Mouse (Mus musculus) neural tube, embryonic 12.5 days (tissue): Measurements from ENCODE around the gene Cgnl1. TPM values are rescaled to one million over a fixed set of nuclear protein-coding genes. Genes with fewer than 3 reads are reported as not detected.

Experiments used
- ATAC-seq: fragments of 200-750 bp; cut with Nextera tagmentation; 2 replicates; pipeline ENCODE4 v1.8.0; 2017; ENCODE audit warnings: low read depth, mild to moderate bottlenecking, moderate TSS enrichment, moderate library complexity; ENCODE audit not compliant: low FRiP score
- H3K27ac ChIP-seq: fragments of 300-500 bp; sonication (generic); 2 replicates; pipeline ENCODE4 v1.5.1; 2016
- H3K27me3 ChIP-seq: fragments of 300-500 bp; sonication (generic); replicated peaks from 2 replicates; pipeline ENCODE4 v1.6.1; 2016; ENCODE audit warnings: mild to moderate bottlenecking
- H3K36me3 ChIP-seq: fragments of 300-500 bp; sonication (generic); 2 replicates; pipeline ENCODE4 v1.6.1; 2016; ENCODE audit warnings: mild to moderate bottlenecking
- H3K4me1 ChIP-seq: fragments of 300-500 bp; sonication (generic); 2 replicates; pipeline ENCODE4 v1.6.1; 2016
- H3K4me2 ChIP-seq: fragments of 300-500 bp; sonication (generic); replicated peaks from 2 replicates; pipeline ENCODE4 v1.6.1; 2016; ENCODE audit warnings: mild to moderate bottlenecking
- H3K4me3 ChIP-seq: fragments of 300-500 bp; sonication (generic); 2 replicates; pipeline ENCODE4 v1.5.1; 2016
- H3K9ac ChIP-seq: fragments of 300-500 bp; sonication (generic); 2 replicates; pipeline ENCODE4 v1.6.1; 2016; ENCODE audit warnings: mild to moderate bottlenecking
- H3K9me3 ChIP-seq: fragments of 300-500 bp; sonication (generic); 2 replicates; pipeline ENCODE4 v1.6.1; 2016; ENCODE audit warnings: mild to moderate bottlenecking
- WGBS: fragments of 180-500 bp; shearing (Covaris S2); methylation state at CpG from one replicate; pipeline ENCODE4 v1.1.7; 2016; 5-methylcytosine and 5-hydroxymethylcytosine counted together
- polyA plus RNA-seq: library from polyadenylated mRNA; unstranded; fragments of >200 nt; fragmentation: Nextera tagmentation; extraction: Ambion mirVana; gene quantifications from 2 replicates; pipeline ENCODE4 v1.2.1, GENCODE M21; 2016

The Cgnl1 gene
- polyA plus RNA-seq, 1 experiment from 2014 or later, result 8.6 TPM

DNA sequence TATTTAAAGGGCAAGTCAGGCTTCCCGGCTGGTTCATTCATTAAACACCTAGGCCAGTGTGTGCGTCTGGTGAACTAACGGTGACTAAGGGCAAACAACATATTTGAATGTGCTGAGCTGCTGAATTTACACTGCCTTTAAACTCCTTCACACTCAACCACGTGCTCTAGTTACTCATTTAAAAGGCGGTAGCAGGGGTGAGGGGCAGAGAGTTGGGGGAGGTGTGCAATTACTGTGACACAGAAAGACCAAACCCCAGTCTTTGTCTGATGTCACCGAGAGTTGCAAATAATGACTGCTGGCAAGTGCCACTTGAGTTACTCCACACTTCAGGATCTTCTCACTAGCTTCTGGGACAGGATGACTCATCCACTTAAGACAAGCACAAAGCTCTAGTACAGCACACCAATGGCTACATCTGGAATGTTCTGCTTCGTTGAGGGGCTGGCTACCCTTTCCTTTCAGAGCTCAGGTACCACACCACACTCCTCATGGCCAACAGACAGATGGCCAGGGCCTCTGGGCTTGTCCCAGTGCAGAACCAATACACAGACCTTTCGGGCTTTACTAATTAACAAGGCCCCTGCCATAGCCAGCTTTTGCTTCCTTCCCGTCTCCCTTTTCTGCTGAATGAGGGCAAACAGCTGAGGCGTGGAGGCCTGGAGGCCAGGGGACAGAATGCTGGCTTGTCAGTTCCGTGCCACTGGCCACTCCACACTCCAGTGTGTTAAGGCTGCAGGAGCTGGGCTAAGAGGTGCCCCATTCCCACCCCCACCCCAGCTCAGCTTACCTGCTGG is 107.8 kb downstream of the Cgnl1 start:
- H3K27me3 ChIP-seq, result no peaks in the 10 kb centered on the region
- ATAC-seq, result no peak
- H3K9ac ChIP-seq, result no peak overlapping the region
- H3K36me3 ChIP-seq, result no peaks in the 10 kb centered on the region
- 69% methylated on average over 11 of the region's 11 CpGs for WGBS
- H3K4me1 ChIP-seq, result peaks cover 6% of the 10 kb centered on the region; the same call in 1 of the 2 replicates
- no peak overlapping the region for H3K4me3 ChIP-seq
- no peaks in the 10 kb centered on the region for H3K9me3 ChIP-seq
- H3K27ac ChIP-seq, result no peak overlapping the region
- no peak overlapping the region for H3K4me2 ChIP-seq

DNA sequence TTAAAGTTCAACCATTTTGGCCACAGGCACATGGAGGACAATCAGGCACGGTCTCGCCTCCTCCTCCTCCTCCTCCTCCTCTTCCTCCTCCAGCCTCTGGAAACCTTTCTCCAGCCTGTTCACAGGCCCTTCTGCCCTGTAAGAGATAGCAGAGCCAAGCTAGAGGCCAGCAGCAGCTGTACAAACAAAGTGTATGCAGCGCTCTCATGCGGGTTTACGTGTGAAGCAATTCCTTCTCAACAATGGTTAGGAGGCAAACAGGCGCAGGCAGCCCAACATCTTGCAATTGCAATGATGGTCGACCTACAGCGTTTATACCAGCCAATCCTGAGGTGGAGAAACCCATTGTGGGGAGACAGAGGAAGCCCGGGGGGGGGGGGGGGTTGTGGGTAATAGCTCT is 110.9 kb downstream of the Cgnl1 start:
- 44% methylated on average over 9 of the region's 9 CpGs for WGBS
- ATAC-seq, result no peak
- Histone ChIP-seq H3K4me2 (no peak overlapping the region), H3K4me3 (no peak overlapping the region), H3K9ac (no peak overlapping the region), H3K9me3 (no peaks in the 10 kb centered on the region; the same call in 1 of the 2 replicates), H3K27ac (no peak overlapping the region), H3K27me3 (no peaks in the 10 kb centered on the region), H3K36me3 (no peaks in the 10 kb centered on the region), H3K4me1 (peaks cover 6% of the 10 kb centered on the region; the same call in 1 of the 2 replicates)

DNA sequence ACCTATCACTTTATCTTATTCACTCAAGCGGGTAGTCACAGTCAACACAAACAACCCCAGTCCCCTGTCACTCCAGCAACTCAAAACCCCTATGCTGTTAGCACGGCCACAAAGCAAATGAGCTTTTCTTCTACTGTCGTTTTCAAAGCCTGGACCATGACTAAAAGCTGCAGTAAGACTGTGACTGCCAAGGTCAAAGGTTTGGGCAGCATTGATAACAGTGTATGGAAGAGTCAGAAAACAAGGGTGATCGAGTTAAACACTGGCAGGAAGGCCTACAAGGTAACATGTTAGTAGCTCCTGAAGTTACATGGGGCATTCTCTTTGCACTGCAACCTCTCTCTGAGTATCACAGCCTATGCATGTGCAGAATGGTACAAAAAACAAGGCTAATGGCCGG is 111.7 kb downstream of the Cgnl1 start:
- Histone ChIP-seq H3K27me3 (no peaks in the 10 kb centered on the region), H3K9me3 (no peaks in the 10 kb centered on the region; the same call in 1 of the 2 replicates), H3K9ac (no peak overlapping the region), H3K27ac (no peak overlapping the region), H3K4me1 (peaks cover 6% of the 10 kb centered on the region; the same call in 1 of the 2 replicates), H3K36me3 (no peaks in the 10 kb centered on the region), H3K4me2 (no peak overlapping the region), H3K4me3 (no peak overlapping the region)
- WGBS, result 48% methylated on average over 5 of the region's 5 CpGs
- ATAC-seq, result no peak

DNA sequence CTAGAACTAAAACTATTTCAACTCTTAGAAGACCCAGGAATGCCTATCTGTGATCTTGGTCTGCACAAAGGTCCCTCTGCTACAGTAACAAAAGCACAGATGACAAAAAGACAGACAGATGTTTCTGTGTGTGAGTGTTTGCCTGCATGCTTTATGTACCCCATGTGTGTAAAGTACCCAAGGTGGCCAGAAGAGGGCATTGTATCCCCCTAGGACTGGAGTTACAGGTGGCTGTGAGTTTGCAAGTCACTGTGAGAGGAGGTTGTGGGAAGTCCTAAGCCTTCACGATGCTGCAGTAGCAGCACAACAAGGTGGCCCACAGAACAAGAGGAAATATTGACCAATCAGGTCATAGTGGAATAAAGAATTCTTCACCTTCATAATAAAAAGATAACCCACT is 114.2 kb downstream of the Cgnl1 start:
- H3K27ac ChIP-seq, result no peak overlapping the region
- WGBS, result 100% methylated on average over 1 of the region's 1 CpGs
- H3K4me1 ChIP-seq, result peaks cover 4% of the 10 kb centered on the region; the same call in 1 of the 2 replicates
- ATAC-seq, result no peak
- H3K4me3 ChIP-seq, result no peak overlapping the region
- no peak overlapping the region for H3K4me2 ChIP-seq
- H3K27me3 ChIP-seq, result no peaks in the 10 kb centered on the region
- no peaks in the 10 kb centered on the region; the same call in 1 of the 2 replicates for H3K9me3 ChIP-seq
- H3K9ac ChIP-seq, result no peak overlapping the region
- H3K36me3 ChIP-seq, result no peaks in the 10 kb centered on the region

DNA sequence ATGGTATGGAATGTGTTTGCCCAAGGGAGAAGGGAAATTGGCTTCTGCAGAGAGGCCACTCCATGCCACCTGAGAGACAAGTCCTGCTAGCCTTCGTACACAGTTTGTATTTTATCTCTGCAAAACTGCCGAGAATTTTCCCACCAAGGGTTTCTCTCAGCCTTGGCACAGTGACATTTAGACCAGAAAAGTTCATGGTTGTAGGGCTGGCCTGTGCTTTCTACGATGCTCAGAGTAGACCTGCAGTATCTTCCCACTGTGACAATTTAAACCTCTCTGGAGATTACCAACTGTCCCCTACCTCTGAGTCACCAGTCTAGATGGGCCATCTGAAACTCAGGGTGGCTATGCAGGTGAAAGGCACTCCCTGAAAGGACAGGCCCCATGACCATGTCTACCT is 116.5 kb downstream of the Cgnl1 start:
- ATAC-seq, result no peak
- no peaks in the 10 kb centered on the region; the same call in 1 of the 2 replicates for H3K9me3 ChIP-seq
- WGBS, result 76% methylated on average over 3 of the region's 3 CpGs

DNA sequence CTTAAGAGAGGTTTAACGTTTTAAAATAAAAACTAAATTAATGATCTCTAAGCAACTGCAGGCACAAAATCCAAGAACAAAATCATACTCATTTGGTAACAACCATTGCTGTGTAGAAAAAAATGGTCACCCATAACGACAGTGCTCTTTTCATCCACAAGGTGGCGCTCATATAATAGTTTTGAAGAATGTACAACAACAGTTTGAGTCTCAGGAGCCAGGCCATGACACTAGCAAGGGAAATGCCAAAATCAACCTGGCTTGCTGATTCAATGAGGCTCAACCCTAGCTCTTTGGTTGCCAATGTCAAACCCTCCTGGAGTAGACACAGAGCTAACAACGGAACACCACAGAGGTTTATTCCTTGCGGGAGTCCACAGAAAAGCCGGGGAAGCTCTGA is 125.3 kb downstream of the Cgnl1 start:
- H3K4me1 ChIP-seq, result no peaks in the 10 kb centered on the region
- WGBS, result 36% methylated on average over 6 of the region's 6 CpGs
- H3K27ac ChIP-seq, result no peak overlapping the region
- H3K4me2 ChIP-seq, result no peak overlapping the region
- H3K9ac ChIP-seq, result no peak overlapping the region
- H3K36me3 ChIP-seq, result no peaks in the 10 kb centered on the region
- H3K9me3 ChIP-seq, result no peaks in the 10 kb centered on the region
- ATAC-seq, result 0 out of 2 replicates have a peak, but pooled peaks have one; percentile 29
- no peak overlapping the region for H3K4me3 ChIP-seq
- no peaks in the 10 kb centered on the region for H3K27me3 ChIP-seq

More for the DNA sequence above, 116.5 kb downstream of the Cgnl1 start:
- no peaks in the 10 kb centered on the region for H3K36me3 ChIP-seq
- H3K4me1 ChIP-seq, result peaks cover 4% of the 10 kb centered on the region; the same call in 1 of the 2 replicates
- H3K27ac ChIP-seq, result no peak overlapping the region
- no peak overlapping the region for H3K4me3 ChIP-seq
- no peaks in the 10 kb centered on the region for H3K27me3 ChIP-seq
- no peak overlapping the region for H3K9ac ChIP-seq
- H3K4me2 ChIP-seq, result no peak overlapping the region

DNA sequence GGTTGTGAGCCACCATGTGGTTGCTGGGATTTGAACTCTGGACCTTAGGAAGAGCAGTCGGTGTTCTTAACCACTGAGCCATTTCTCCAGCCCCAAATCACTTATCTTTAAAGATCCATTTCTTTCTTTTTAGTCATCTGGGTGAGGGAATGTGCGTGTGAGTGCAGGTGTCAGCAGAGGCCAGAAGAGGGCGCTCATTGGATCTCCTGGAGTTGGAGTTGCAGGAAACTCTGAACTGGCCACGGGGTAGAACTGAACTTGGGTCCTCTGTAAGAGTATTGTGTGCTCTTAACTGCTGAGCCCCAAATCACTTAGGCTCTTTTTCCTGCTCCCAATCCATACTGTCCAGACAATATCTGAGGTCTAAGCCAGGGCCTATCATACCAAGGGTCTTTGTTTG is 127.8 kb downstream of the Cgnl1 start:
- Histone ChIP-seq H3K4me3 (no peak overlapping the region), H3K27me3 (no peaks in the 10 kb centered on the region), H3K9me3 (no peaks in the 10 kb centered on the region), H3K27ac (no peak overlapping the region), H3K4me2 (no peak overlapping the region), H3K36me3 (no peaks in the 10 kb centered on the region), H3K9ac (no peak overlapping the region), H3K4me1 (no peaks in the 10 kb centered on the region)
- ATAC-seq, result no peak
- WGBS, result 93% methylated on average over 4 of the region's 4 CpGs

DNA sequence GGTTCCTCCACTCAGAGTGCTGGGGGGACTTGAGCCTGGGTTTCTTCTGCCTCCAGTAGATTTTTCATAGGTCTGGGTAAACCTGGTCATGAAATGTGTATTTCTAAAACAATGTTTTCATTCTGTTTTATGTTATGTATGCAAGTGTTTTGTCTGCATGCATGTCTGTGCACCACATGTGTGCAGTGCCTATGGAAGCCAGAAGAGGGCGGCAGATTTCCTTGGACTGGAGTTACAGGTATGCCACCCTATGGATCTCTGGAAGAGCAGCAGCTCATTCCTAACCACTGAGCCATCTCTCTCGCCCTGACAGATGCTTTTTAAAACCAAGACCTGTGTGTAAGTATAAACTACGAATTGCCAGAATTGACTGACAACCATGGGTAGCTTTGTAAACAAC is 129.1 kb downstream of the Cgnl1 start:
- Histone ChIP-seq H3K4me3 (no peak overlapping the region), H3K9me3 (no peaks in the 10 kb centered on the region), H3K36me3 (no peaks in the 10 kb centered on the region), H3K27me3 (no peaks in the 10 kb centered on the region), H3K4me1 (no peaks in the 10 kb centered on the region), H3K4me2 (no peak overlapping the region), H3K9ac (no peak overlapping the region), H3K27ac (no peak overlapping the region)
- no peak for ATAC-seq
- 94% methylated on average over 3 of the region's 3 CpGs for WGBS

DNA sequence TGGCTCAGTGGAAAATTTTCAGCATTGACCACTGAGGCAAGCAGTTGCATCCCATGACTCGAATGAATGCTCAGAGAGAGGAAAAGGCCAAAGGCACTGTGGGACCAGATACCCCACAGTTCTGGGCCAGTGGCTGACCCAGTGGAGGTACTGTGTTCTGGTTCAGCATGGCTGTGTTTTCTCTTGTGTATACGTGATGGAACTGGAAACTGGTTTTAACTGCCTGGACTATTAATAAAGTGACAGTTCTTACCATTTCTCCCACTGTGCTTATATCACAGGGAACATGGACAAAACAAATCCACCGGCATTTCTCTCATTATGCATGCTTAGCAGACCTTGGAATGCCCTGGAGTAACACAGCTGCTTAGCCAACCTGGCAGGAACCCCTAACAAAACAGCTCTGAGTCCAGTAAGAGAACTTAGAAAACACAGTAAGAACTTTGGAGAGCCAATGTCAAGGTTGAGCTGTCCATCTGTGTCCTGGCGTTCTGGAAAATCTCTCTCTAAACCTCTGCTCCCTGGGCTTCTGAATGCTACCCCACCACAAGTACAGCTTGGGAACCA is 131.0 kb downstream of the Cgnl1 start:
- ATAC-seq, result no peak
- Histone ChIP-seq H3K9ac (no peak overlapping the region), H3K9me3 (no peaks in the 10 kb centered on the region), H3K36me3 (no peaks in the 10 kb centered on the region), H3K4me1 (peaks cover 7% of the 10 kb centered on the region), H3K4me2 (no peak overlapping the region), H3K27me3 (no peaks in the 10 kb centered on the region), H3K4me3 (no peak overlapping the region), H3K27ac (no peak overlapping the region)
- 79% methylated on average over 4 of the region's 4 CpGs for WGBS

DNA sequence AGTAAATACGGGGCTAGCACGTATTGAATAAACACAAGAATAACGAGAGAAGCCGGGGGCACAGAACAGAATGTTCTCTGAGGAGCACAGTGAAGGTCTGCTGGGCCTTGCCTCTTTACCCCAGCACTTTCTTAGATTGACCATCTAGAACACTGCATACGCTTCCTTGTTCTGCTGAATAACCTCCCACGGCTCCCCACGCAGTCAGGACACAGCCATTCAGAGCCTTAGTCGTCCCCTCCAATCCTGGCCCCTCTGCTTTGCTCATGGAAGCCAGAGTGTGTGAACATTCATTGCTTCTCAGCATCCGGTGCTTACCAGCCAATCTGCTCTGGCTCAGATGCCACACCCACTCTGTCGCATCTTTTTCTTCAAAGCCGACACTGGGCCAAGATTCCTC is 133.2 kb downstream of the Cgnl1 start:
- no peak overlapping the region for H3K4me3 ChIP-seq
- no peak overlapping the region for H3K9ac ChIP-seq
- no peak for ATAC-seq
- H3K4me1 ChIP-seq, result peaks cover 7% of the 10 kb centered on the region
- H3K9me3 ChIP-seq, result no peaks in the 10 kb centered on the region
- 71% methylated on average over 11 of the region's 11 CpGs for whole genome bisulfite sequencing
- H3K27me3 ChIP-seq, result no peaks in the 10 kb centered on the region
- no peak overlapping the region for H3K4me2 ChIP-seq
- H3K36me3 ChIP-seq, result no peaks in the 10 kb centered on the region
- H3K27ac ChIP-seq, result no peak overlapping the region

DNA sequence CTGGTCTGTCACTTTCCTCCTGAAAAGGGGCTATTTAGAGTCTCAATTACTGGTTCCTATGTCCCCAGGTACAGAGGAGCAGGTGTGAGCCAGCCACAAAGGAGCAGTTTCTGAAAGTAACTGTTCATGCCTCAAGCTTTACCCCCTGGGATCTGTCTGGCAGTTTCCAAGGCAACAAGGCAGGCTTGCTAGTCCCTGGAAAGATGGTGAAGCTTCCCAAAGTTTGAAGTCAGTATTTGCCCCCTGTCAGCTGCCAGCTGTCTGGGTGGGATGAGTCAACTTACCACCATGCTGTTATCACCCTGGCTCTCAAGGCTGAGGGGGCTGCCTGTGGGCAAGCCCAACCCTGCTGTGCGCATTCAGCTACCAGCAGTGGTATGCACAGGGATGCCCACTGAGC is 134.5 kb downstream of the Cgnl1 start:
- no peak overlapping the region for H3K4me2 ChIP-seq
- H3K27ac ChIP-seq, result no peak overlapping the region
- no peaks in the 10 kb centered on the region for H3K27me3 ChIP-seq
- no peaks in the 10 kb centered on the region for H3K36me3 ChIP-seq
- no peak overlapping the region for H3K9ac ChIP-seq
- 89% methylated on average over 1 of the region's 1 CpGs for WGBS
- ATAC-seq, result no peak
- H3K4me1 ChIP-seq, result peaks cover 7% of the 10 kb centered on the region
- no peak overlapping the region for H3K4me3 ChIP-seq
- no peaks in the 10 kb centered on the region for H3K9me3 ChIP-seq

DNA sequence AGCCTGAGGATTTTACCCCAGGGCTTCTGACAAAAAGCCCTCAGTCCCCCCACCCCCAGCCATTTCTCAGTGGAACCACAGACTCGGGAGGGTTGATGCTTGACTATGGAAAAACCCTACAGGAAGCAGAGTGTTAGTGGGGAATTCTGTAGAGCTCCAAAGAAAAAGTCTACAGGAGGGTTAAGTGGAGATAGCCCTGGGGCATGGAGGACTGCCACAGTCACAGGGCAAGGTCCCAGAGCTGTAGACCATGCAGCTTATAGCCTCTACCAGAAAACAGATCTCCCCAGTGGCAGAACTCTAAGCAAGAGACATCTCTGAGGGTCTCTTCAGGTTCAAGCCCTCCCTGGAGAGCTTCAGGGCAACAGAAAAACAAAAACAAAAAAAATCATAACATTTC is 135.8 kb downstream of the Cgnl1 start:
- Histone ChIP-seq H3K4me2 (no peak overlapping the region), H3K9ac (no peak overlapping the region), H3K36me3 (no peaks in the 10 kb centered on the region), H3K9me3 (no peaks in the 10 kb centered on the region), H3K27me3 (no peaks in the 10 kb centered on the region), H3K4me1 (peaks cover 7% of the 10 kb centered on the region), H3K4me3 (no peak overlapping the region), H3K27ac (no peak overlapping the region)
- WGBS, result 63% methylated on average over 1 of the region's 1 CpGs
- ATAC-seq, result no peak

DNA sequence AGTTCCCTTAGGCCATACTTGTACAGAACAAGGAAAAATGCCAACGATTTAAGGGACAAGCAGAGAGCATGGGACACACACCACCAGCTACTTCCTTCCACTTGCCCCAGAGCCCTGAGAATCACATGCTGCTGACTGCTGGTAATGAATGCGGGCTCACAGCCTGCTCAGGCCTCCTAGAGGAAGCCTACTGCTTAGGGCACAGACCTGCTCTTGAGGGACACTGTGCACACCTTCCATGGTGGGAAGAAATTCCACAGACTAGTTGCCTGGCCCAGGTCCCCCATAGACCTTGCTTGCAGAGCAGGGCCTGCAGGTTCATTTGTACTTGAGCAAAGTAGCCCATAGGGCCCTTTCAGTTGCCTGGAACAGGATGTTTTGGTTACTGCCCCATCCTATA is 136.5 kb downstream of the Cgnl1 start:
- no peaks in the 10 kb centered on the region for H3K27me3 ChIP-seq
- ATAC-seq, result no peak
- no peak overlapping the region for H3K4me3 ChIP-seq
- 91% methylated on average over 2 of the region's 2 CpGs for WGBS
- H3K9ac ChIP-seq, result no peak overlapping the region
- no peaks in the 10 kb centered on the region for H3K9me3 ChIP-seq
- no peak overlapping the region for H3K27ac ChIP-seq
- peaks cover 7% of the 10 kb centered on the region for H3K4me1 ChIP-seq
- H3K36me3 ChIP-seq, result no peaks in the 10 kb centered on the region
- no peak overlapping the region for H3K4me2 ChIP-seq
